Mouse (Mus musculus) ES-Bruce4 (cell line): ENCODE measurements around the gene Nusap1.

ENCODE experiments used
- CTCF ChIP-seq: IDR thresholded peaks from one replicate; pipeline ENCODE4 v1.8.1; 2011; ENCODE audit warnings: low read depth, low read length
- EP300 ChIP-seq: IDR thresholded peaks from 2 replicates; pipeline ENCODE4 v1.6.1; 2011; ENCODE audit warnings: low read depth, low read length; ENCODE audit not compliant: insufficient read depth
- POLR2A ChIP-seq: IDR thresholded peaks from one replicate; pipeline ENCODE4 v1.8.1; 2011; ENCODE audit warnings: low read length; ENCODE audit not compliant: insufficient read depth

GRCm38 (mm10) chr2:119596781-119597330 lies 21.2 kb upstream of the Nusap1 start:
- TF ChIP-seq CTCF: no peak
- no peak for TF ChIP-seq EP300
- no peak for TF ChIP-seq POLR2A
